Mouse (Mus musculus): ENCODE results near the gene Tmem235. TPM values are rescaled to one million over a fixed set of nuclear protein-coding genes. Genes with fewer than 3 reads are reported as not detected.

Gene Tmem235
- polyA plus RNA-seq, 1 experiment = not detected

- Histone ChIP-seq H3K4me1 (ENCODE audit: control insufficient read depth, insufficient read depth, insufficient read length) (peaks cover under 1% of the 10 kb centered on the region; the same call in 1 of the 2 replicates), H3K27me3 (ENCODE audit: control insufficient read depth, insufficient read depth, low read length) (no peaks in the 10 kb centered on the region), H3K36me3 (ENCODE audit: control insufficient read depth, insufficient read depth, low read length) (no peaks in the 10 kb centered on the region), H3K27ac (ENCODE audit: insufficient read depth, low read length) (no peak overlapping the region), H3K4me3 (ENCODE audit: extremely low read depth, insufficient read depth, insufficient read length) (no peak overlapping the region)
- no peak for DNase-seq (ENCODE audit: low read depth in 1 of 2, low spot score in 2 of 2)
- TF ChIP-seq POLR2A (IDR thresholded peaks at IDR 0.05; ENCODE audit: low read depth, low read length) = no peak
- no peak for TF ChIP-seq CTCF (IDR thresholded peaks at IDR 0.05; ENCODE audit: extremely low read depth, insufficient read depth, insufficient read length, insufficient replicate concordance)
- 27% methylated on average over 2 of the region's 2 CpGs for WGBS
Measured at GRCm38 (mm10) chr11:117896533-117896932, 36.0 kb downstream of the Tmem235 start.

DNA sequence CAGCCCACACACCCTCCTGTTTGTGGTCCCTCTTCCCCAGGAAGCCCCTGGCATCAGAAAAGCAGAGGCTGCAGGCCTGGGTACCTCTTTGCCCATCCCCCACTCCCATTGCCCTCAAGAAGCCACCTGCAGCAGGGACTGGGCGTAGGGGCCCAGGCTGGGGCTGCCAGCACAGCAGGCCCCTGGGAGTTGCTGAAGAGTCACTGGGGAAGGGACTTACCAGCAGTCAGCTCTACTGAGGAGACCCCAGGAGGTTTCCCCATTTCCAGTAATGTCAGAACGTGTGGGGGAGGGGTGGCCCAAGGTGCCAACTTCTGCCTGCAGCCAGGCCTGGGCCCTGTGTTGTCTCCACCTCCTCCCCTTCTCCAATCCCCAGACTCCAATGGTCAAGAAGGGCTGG lies 41.7 kb downstream of the Tmem235 start:
- DNase-seq (ENCODE audit: low read depth in 1 of 2, low spot score in 2 of 2) = no peak
- TF ChIP-seq POLR2A (IDR thresholded peaks at IDR 0.05; ENCODE audit: low read depth, low read length) (no peak), CTCF (IDR thresholded peaks at IDR 0.05; ENCODE audit: extremely low read depth, insufficient read depth, insufficient read length, insufficient replicate concordance) (no peak)
- no peaks in the 10 kb centered on the region for H3K27me3 ChIP-seq (ENCODE audit: control insufficient read depth, insufficient read depth, low read length)
- no peaks in the 10 kb centered on the region for H3K36me3 ChIP-seq (ENCODE audit: control insufficient read depth, insufficient read depth, low read length)
- no peaks in the 10 kb centered on the region for H3K4me1 ChIP-seq (ENCODE audit: control insufficient read depth, insufficient read depth, insufficient read length)
- no peak overlapping the region for H3K4me3 ChIP-seq (ENCODE audit: extremely low read depth, insufficient read depth, insufficient read length)
- WGBS = 47% methylated on average over 2 of the region's 2 CpGs
- no peak overlapping the region for H3K27ac ChIP-seq (ENCODE audit: insufficient read depth, low read length)

DNA sequence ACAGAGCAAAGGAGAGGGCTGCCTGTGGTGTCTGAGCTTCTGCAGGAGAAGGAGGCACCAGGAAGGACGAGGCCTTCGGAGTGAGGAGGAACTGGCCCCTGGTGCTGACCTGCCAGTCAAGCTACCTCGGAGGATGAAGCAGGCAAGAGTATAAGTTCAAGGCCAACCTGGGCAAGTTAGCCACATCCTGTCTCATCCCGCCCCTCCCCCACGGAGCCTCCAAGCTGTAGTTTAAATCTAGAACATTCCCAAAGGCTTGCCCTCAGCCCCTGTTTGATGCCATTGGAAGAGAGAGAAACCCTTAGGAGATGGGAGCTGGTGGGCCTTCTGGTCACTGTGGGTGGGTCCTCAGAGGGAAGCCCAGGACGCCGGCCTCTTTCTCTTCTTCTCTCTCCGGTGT lies 43.9 kb downstream of the Tmem235 start:
- 67% methylated on average over 8 of the region's 8 CpGs for WGBS
- no peak for DNase-seq (ENCODE audit: low read depth in 1 of 2, low spot score in 2 of 2)
- Histone ChIP-seq H3K27me3 (ENCODE audit: control insufficient read depth, insufficient read depth, low read length) (no peaks in the 10 kb centered on the region), H3K36me3 (ENCODE audit: control insufficient read depth, insufficient read depth, low read length) (no peaks in the 10 kb centered on the region), H3K4me3 (ENCODE audit: extremely low read depth, insufficient read depth, insufficient read length) (no peak overlapping the region), H3K27ac (ENCODE audit: insufficient read depth, low read length) (no peak overlapping the region), H3K4me1 (ENCODE audit: control insufficient read depth, insufficient read depth, insufficient read length) (no peaks in the 10 kb centered on the region)
- TF ChIP-seq CTCF (IDR thresholded peaks at IDR 0.05; ENCODE audit: extremely low read depth, insufficient read depth, insufficient read length, insufficient replicate concordance) (no peak), POLR2A (IDR thresholded peaks at IDR 0.05; ENCODE audit: low read depth, low read length) (no peak)

- Histone ChIP-seq H3K4me1 (ENCODE audit: control insufficient read depth, insufficient read depth, insufficient read length) (no peaks in the 10 kb centered on the region), H3K36me3 (ENCODE audit: control insufficient read depth, insufficient read depth, low read length) (no peaks in the 10 kb centered on the region), H3K27me3 (ENCODE audit: control insufficient read depth, insufficient read depth, low read length) (no peaks in the 10 kb centered on the region), H3K4me3 (ENCODE audit: extremely low read depth, insufficient read depth, insufficient read length) (no peak overlapping the region), H3K27ac (ENCODE audit: insufficient read depth, low read length) (no peak overlapping the region)
- no peak for DNase-seq (ENCODE audit: low read depth in 1 of 2, low spot score in 2 of 2)
- TF ChIP-seq POLR2A (IDR thresholded peaks at IDR 0.05; ENCODE audit: low read depth, low read length) (no peak), CTCF (IDR thresholded peaks at IDR 0.05; ENCODE audit: extremely low read depth, insufficient read depth, insufficient read length, insufficient replicate concordance) (no peak)
- WGBS = 37% methylated on average over 8 of the region's 8 CpGs
Measured at GRCm38 (mm10) chr11:117909337-117909736, 48.8 kb downstream of the Tmem235 start.

GRCm38 (mm10) chr11:117912684-117913352 lies 52.3 kb downstream of the Tmem235 start:
- DNase-seq (ENCODE audit: low read depth in 1 of 2, low spot score in 2 of 2) = peak; percentile 38 to 69
- WGBS = 26% methylated on average over 13 of the region's 13 CpGs
- Histone ChIP-seq H3K27ac (ENCODE audit: insufficient read depth, low read length) (no peak overlapping the region), H3K36me3 (ENCODE audit: control insufficient read depth, insufficient read depth, low read length) (no peaks in the 10 kb centered on the region), H3K4me1 (ENCODE audit: control insufficient read depth, insufficient read depth, insufficient read length) (no peaks in the 10 kb centered on the region), H3K27me3 (ENCODE audit: control insufficient read depth, insufficient read depth, low read length) (no peaks in the 10 kb centered on the region), H3K4me3 (ENCODE audit: extremely low read depth, insufficient read depth, insufficient read length) (no peak overlapping the region)
- TF ChIP-seq POLR2A (IDR thresholded peaks at IDR 0.05; ENCODE audit: low read depth, low read length) (no peak), CTCF (IDR thresholded peaks at IDR 0.05; ENCODE audit: extremely low read depth, insufficient read depth, insufficient read length, insufficient replicate concordance) (peak; percentile 99)

GRCm38 (mm10) chr11:117914531-117914930 lies 54.0 kb downstream of the Tmem235 start:
- Histone ChIP-seq H3K27me3 (ENCODE audit: control insufficient read depth, insufficient read depth, low read length) (no peaks in the 10 kb centered on the region), H3K4me1 (ENCODE audit: control insufficient read depth, insufficient read depth, insufficient read length) (peaks cover 14% of the 10 kb centered on the region; the same call in 1 of the 2 replicates), H3K36me3 (ENCODE audit: control insufficient read depth, insufficient read depth, low read length) (no peaks in the 10 kb centered on the region), H3K27ac (ENCODE audit: insufficient read depth, low read length) (no peak overlapping the region), H3K4me3 (ENCODE audit: extremely low read depth, insufficient read depth, insufficient read length) (no peak overlapping the region)
- DNase-seq (ENCODE audit: low read depth in 1 of 2, low spot score in 2 of 2) = no peak
- 71% methylated on average over 12 of the region's 12 CpGs for WGBS
- TF ChIP-seq POLR2A (IDR thresholded peaks at IDR 0.05; ENCODE audit: low read depth, low read length) (no peak), CTCF (IDR thresholded peaks at IDR 0.05; ENCODE audit: extremely low read depth, insufficient read depth, insufficient read length, insufficient replicate concordance) (no peak)

Other genes with a start within 250 kb of the Tmem235 start
- gene Tnrc6c, start 206.5 kb upstream of the Tmem235 start, polyA plus RNA-seq (2012; rRNA removed) = 22.7 and 29.1 TPM in 2 replicates
- 90.1 and 127 TPM in 2 replicates for gene Tmc8, start 78.7 kb upstream of the Tmem235 start, polyA plus RNA-seq (2012; rRNA removed)
- gene Tmc6, start 78.6 kb upstream of the Tmem235 start, polyA plus RNA-seq (2012; rRNA removed) = 119 and 136 TPM in 2 replicates
- gene 6030468B19Rik, start 63.1 kb upstream of the Tmem235 start, polyA plus RNA-seq (2012; rRNA removed) = 7.6 and 7.9 TPM in 2 replicates
- 0.25 TPM in 1 of 2 replicates, not detected in the other for gene Gm20708, start 51.1 kb upstream of the Tmem235 start, polyA plus RNA-seq (2012; rRNA removed)
- gene Syngr2, start 51.1 kb upstream of the Tmem235 start, polyA plus RNA-seq (2012; rRNA removed) = 188 and 245 TPM in 2 replicates
- gene Afmid, start 34.8 kb upstream of the Tmem235 start, polyA plus RNA-seq (2012; rRNA removed) = 18.5 and 19.2 TPM in 2 replicates
- 61.6 and 68.4 TPM in 2 replicates for gene Tk1, start 34.7 kb upstream of the Tmem235 start, polyA plus RNA-seq (2012; rRNA removed)
- 11.6 and 14.1 TPM in 2 replicates for gene Birc5, start 11.5 kb upstream of the Tmem235 start, polyA plus RNA-seq (2012; rRNA removed)
- 15.4 and 16.2 TPM in 2 replicates for gene Tha1, start 12.7 kb downstream of the Tmem235 start, polyA plus RNA-seq (2012; rRNA removed)
- 22.0 and 31.0 TPM in 2 replicates for gene Socs3, start 109.3 kb downstream of the Tmem235 start, polyA plus RNA-seq (2012; rRNA removed)
- 35.6 and 43.7 TPM in 2 replicates for gene Pgs1, start 125.5 kb downstream of the Tmem235 start, polyA plus RNA-seq (2012; rRNA removed)

Measured in spleen, adult 2 months (tissue).